Mouse (Mus musculus) kidney, embryonic 15.5 days (tissue): ENCODE data around the gene Slc25a26. TPM values are rescaled to one million over a fixed set of nuclear protein-coding genes. Genes with fewer than 3 reads are reported as not detected.

ENCODE experiments used
- ATAC-seq: fragments of 200-750 bp; cut with Nextera tagmentation; replicated peaks from 2 replicates; pipeline ENCODE4 v1.8.0; 2017; ENCODE audit warnings: moderate TSS enrichment; ENCODE audit not compliant: low FRiP score
- H3K27ac ChIP-seq: fragments of 300-500 bp; sonication (generic); 2 replicates; pipeline ENCODE4 v1.5.1; 2015; ENCODE audit warnings: mild to moderate bottlenecking, inconsistent platforms
- H3K27me3 ChIP-seq: fragments of 300-500 bp; sonication (generic); 2 replicates; pipeline ENCODE4 v1.6.1; 2015; ENCODE audit warnings: inconsistent platforms
- H3K36me3 ChIP-seq: fragments of 300-500 bp; sonication (generic); 2 replicates; pipeline ENCODE4 v1.6.1; 2015; ENCODE audit warnings: inconsistent platforms
- H3K4me1 ChIP-seq: fragments of 300-500 bp; sonication (generic); 2 replicates; pipeline ENCODE4 v1.6.1; 2015; ENCODE audit warnings: inconsistent platforms
- H3K4me2 ChIP-seq: fragments of 300-500 bp; sonication (generic); 2 replicates; pipeline ENCODE4 v1.6.1; 2015; ENCODE audit warnings: moderate library complexity, mild to moderate bottlenecking, inconsistent platforms
- H3K4me3 ChIP-seq: fragments of 300-500 bp; sonication (generic); replicated peaks from 2 replicates; pipeline ENCODE4 v1.5.1; 2015; ENCODE audit warnings: mild to moderate bottlenecking, inconsistent platforms
- H3K9ac ChIP-seq: fragments of 300-500 bp; sonication (generic); 2 replicates; pipeline ENCODE4 v1.6.1; 2015; ENCODE audit warnings: mild to moderate bottlenecking, inconsistent platforms
- H3K9me3 ChIP-seq: fragments of 300-500 bp; sonication (generic); replicated peaks from 2 replicates; pipeline ENCODE4 v1.6.1; 2016; ENCODE audit warnings: inconsistent platforms
- WGBS: fragments of 180-500 bp; shearing (Covaris S2); methylation state at CpG from one replicate; pipeline ENCODE4 v1.1.7; 2015; ENCODE audit warnings: mixed read lengths; 5-methylcytosine and 5-hydroxymethylcytosine counted together
- polyA plus RNA-seq: library from polyadenylated mRNA; unstranded; fragments of >200 nt; fragmentation: Nextera tagmentation; extraction: Ambion mirVana; gene quantifications from 2 replicates; pipeline ENCODE4 v1.2.1, GENCODE M21; 2015

The Slc25a26 gene
- polyA plus RNA-seq, 1 experiment from 2014 or later: 11.4 TPM

DNA sequence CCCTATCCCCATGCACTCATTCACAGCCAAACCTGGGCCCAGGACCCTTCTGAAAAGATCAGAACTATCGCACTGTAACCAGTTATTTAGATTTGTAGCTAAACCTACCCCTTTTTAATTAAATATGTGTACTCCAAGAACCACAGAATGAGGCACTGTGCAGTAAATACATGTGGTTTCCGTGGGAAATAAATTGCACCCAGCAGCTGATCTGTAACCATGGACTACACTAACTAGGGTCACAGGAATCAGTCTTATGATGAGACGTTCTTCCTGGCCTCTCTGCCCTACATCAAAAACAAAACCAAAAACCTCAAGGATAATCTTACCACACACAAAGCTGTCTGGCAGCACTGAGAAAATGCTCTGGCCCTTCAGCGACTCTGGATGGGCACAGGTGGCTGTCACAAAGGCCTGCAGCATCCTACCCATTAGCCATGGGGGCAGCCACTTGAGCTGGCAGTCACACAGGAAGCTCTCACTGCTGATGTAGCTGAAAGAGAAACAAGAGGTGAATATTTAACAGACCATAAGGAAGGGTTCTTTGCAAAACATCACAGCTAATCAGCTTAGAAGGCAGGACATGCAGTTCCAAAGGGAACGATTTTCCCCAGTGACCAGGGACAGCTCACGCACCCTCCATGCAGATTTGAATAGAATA is 113.2 kb downstream of the Slc25a26 start:
- Histone ChIP-seq H3K36me3 (peaks cover 84% of the 10 kb centered on the region), H3K9me3 (no peaks in the 10 kb centered on the region), H3K27me3 (no peaks in the 10 kb centered on the region), H3K9ac (no peak overlapping the region), H3K4me1 (peaks cover 23% of the 10 kb centered on the region), H3K4me2 (no peak overlapping the region), H3K27ac (peak overlapping the region; percentile 29; the same call in 1 of the 2 replicates), H3K4me3 (no peak overlapping the region)
- WGBS: 49% methylated on average over 6 of the region's 6 CpGs
- ATAC-seq: no peak

DNA sequence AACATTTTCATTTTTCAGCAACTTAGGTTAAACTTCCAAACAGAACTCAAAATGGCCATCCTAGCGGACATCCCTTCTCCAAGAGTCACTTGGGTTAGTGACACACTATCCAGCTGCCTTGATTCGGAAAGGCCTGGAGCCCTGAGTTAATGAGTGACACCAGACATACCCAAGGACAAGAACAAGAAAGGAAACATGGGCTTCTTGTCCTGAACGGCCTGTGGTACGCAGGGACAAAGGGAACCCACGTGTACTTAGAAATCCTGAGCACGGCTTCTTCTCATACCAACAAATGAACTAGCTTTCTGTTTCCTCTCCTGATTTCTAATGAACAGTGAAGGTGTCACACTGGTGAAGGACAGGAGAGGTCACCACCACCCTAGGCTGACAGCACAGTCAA is 114.2 kb downstream of the Slc25a26 start:
- no peaks in the 10 kb centered on the region for H3K27me3 ChIP-seq
- H3K4me1 ChIP-seq: peaks cover 31% of the 10 kb centered on the region
- WGBS: 86% methylated on average over 6 of the region's 6 CpGs
- no peak overlapping the region for H3K4me2 ChIP-seq
- H3K4me3 ChIP-seq: no peak overlapping the region
- peaks cover 85% of the 10 kb centered on the region for H3K36me3 ChIP-seq
- no peak overlapping the region for H3K9ac ChIP-seq
- no peaks in the 10 kb centered on the region for H3K9me3 ChIP-seq
- ATAC-seq: no peak
- H3K27ac ChIP-seq: no peak overlapping the region

- no peak overlapping the region for H3K4me2 ChIP-seq
- no peak overlapping the region for H3K4me3 ChIP-seq
- H3K9ac ChIP-seq: no peak overlapping the region
- no peak overlapping the region for H3K27ac ChIP-seq
- 66% methylated on average over 4 of the region's 4 CpGs for WGBS
- H3K36me3 ChIP-seq: peaks cover 85% of the 10 kb centered on the region
- no peaks in the 10 kb centered on the region for H3K9me3 ChIP-seq
- H3K27me3 ChIP-seq: no peaks in the 10 kb centered on the region
- no peak for ATAC-seq
- peaks cover 31% of the 10 kb centered on the region for H3K4me1 ChIP-seq
These were observed 115.8 kb downstream of the Slc25a26 start for GRCm38 (mm10) chr6:94615936-94616335.

DNA sequence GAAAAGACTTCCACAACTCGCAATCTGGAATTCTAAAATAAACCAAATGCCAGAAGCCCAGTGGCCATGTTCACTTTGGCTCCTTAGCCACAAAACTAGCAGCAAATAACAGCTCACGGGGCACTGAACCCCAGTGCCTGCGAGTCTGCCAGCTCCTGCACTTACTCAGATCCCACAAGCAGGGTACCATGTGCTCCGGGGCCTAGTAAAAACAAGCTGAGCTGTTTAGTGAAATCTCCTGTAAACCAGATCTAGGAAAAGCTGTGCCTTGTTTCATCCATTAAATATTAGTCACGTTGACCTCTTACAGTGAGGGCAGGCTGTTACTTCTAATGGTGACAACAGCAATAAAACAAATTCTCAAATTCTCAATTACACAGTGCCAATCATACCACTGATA is 118.5 kb downstream of the Slc25a26 start:
- WGBS: 62% methylated on average over 5 of the region's 5 CpGs

GRCm38 (mm10) chr6:94620287-94620686 is 120.2 kb downstream of the Slc25a26 start:
- no peak for ATAC-seq
- Histone ChIP-seq H3K4me1 (peaks cover 11% of the 10 kb centered on the region; the same call in 1 of the 2 replicates), H3K9me3 (no peaks in the 10 kb centered on the region), H3K27me3 (no peaks in the 10 kb centered on the region), H3K9ac (no peak overlapping the region), H3K27ac (no peak overlapping the region), H3K4me2 (no peak overlapping the region), H3K36me3 (peaks cover 90% of the 10 kb centered on the region), H3K4me3 (no peak overlapping the region)
- WGBS: 83% methylated on average over 6 of the region's 6 CpGs

More for the DNA sequence above, 118.5 kb downstream of the Slc25a26 start:
- H3K27me3 ChIP-seq: no peaks in the 10 kb centered on the region
- peaks cover 15% of the 10 kb centered on the region for H3K4me1 ChIP-seq
- no peak for ATAC-seq
- no peaks in the 10 kb centered on the region for H3K9me3 ChIP-seq
- H3K9ac ChIP-seq: no peak overlapping the region
- H3K27ac ChIP-seq: no peak overlapping the region
- H3K4me3 ChIP-seq: no peak overlapping the region
- H3K36me3 ChIP-seq: peaks cover 83% of the 10 kb centered on the region
- no peak overlapping the region for H3K4me2 ChIP-seq

GRCm38 (mm10) chr6:94620801-94621301 is 120.7 kb downstream of the Slc25a26 start:
- Histone ChIP-seq H3K36me3 (peaks cover 84% of the 10 kb centered on the region), H3K27ac (no peak overlapping the region), H3K9ac (no peak overlapping the region), H3K27me3 (no peaks in the 10 kb centered on the region), H3K9me3 (no peaks in the 10 kb centered on the region), H3K4me2 (no peak overlapping the region), H3K4me3 (no peak overlapping the region), H3K4me1 (peaks cover 16% of the 10 kb centered on the region)
- 75% methylated on average over 9 of the region's 9 CpGs for WGBS
- no peak for ATAC-seq

GRCm38 (mm10) chr6:94622983-94623382 is 122.9 kb downstream of the Slc25a26 start:
- Histone ChIP-seq H3K36me3 (peaks cover 66% of the 10 kb centered on the region), H3K9ac (no peak overlapping the region), H3K27me3 (no peaks in the 10 kb centered on the region), H3K9me3 (no peaks in the 10 kb centered on the region), H3K4me3 (no peak overlapping the region), H3K4me2 (no peak overlapping the region), H3K4me1 (peaks cover 29% of the 10 kb centered on the region), H3K27ac (no peak overlapping the region)
- no peak; the same call in 1 of the 2 replicates for ATAC-seq
- 80% methylated on average over 4 of the region's 4 CpGs for WGBS

- Histone ChIP-seq H3K9me3 (no peaks in the 10 kb centered on the region), H3K4me3 (no peak overlapping the region), H3K9ac (no peak overlapping the region), H3K27me3 (no peaks in the 10 kb centered on the region), H3K4me2 (no peak overlapping the region), H3K27ac (no peak overlapping the region), H3K4me1 (peaks cover 22% of the 10 kb centered on the region), H3K36me3 (peaks cover 51% of the 10 kb centered on the region)
- WGBS: 90% methylated on average over 5 of the region's 5 CpGs
- no peak for ATAC-seq
These were observed 124.4 kb downstream of the Slc25a26 start for GRCm38 (mm10) chr6:94624543-94624942.

DNA sequence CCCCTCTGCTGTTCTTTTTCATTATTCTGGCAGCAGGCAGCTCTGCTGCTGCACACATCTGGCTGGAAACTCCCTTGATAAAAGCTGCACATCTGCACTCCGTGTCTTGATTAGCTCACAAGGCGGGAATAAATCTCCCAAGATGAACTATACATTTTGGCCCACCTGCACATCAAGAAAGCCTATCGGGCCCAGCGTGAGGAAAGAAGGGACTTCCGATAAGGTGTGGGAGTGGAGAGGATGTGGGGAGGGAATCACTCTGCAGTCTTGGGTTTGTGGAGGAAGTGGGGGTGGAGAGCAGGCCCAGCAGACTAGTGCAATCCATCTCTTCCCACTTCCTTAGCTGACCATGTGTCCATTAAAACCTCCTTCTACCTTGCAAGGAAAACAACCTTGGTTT is 125.8 kb downstream of the Slc25a26 start:
- Histone ChIP-seq H3K36me3 (peaks cover 38% of the 10 kb centered on the region), H3K4me3 (no peak overlapping the region), H3K4me1 (peaks cover 27% of the 10 kb centered on the region), H3K4me2 (no peak overlapping the region), H3K27me3 (no peaks in the 10 kb centered on the region), H3K27ac (no peak overlapping the region), H3K9ac (no peak overlapping the region), H3K9me3 (no peaks in the 10 kb centered on the region)
- ATAC-seq: no peak
- WGBS: 32% methylated on average over 5 of the region's 5 CpGs

- Histone ChIP-seq H3K27ac (no peak overlapping the region), H3K9me3 (no peaks in the 10 kb centered on the region), H3K36me3 (peaks cover 30% of the 10 kb centered on the region), H3K4me1 (peaks cover 36% of the 10 kb centered on the region), H3K4me2 (no peak overlapping the region), H3K4me3 (no peak overlapping the region), H3K9ac (no peak overlapping the region), H3K27me3 (no peaks in the 10 kb centered on the region)
- no peak for ATAC-seq
- WGBS: 56% methylated on average over 2 of the region's 2 CpGs
These were observed 126.7 kb downstream of the Slc25a26 start for GRCm38 (mm10) chr6:94626807-94627206.

GRCm38 (mm10) chr6:94627714-94628595 is 127.8 kb downstream of the Slc25a26 start:
- Histone ChIP-seq H3K9me3 (no peaks in the 10 kb centered on the region), H3K27me3 (no peaks in the 10 kb centered on the region), H3K4me3 (no peak overlapping the region), H3K9ac (no peak overlapping the region), H3K36me3 (peaks cover 19% of the 10 kb centered on the region), H3K4me2 (no peak overlapping the region), H3K27ac (no peak overlapping the region), H3K4me1 (peaks cover 41% of the 10 kb centered on the region)
- 47% methylated on average over 15 of the region's 15 CpGs for WGBS
- ATAC-seq: no peak

DNA sequence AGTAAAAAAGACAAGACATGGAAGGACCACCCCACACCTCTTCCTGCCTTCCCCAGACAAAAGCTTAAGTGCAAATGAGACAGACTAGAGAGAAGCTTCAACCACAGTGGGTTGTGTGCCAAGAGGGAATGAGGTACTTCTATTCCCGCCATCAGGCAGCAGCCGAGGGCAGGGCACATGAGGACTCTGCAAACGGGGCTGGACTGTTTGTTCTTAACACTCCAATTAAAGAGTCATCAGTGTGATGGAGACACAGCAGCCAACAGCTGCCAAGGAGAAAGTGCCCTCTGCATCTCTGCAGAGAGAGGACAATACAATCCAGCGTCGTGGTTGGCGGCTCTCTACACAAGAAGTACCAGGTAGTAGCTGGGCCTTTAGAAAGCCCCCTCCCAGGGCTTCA is 128.7 kb downstream of the Slc25a26 start:
- no peaks in the 10 kb centered on the region for H3K27me3 ChIP-seq
- H3K4me1 ChIP-seq: peaks cover 41% of the 10 kb centered on the region
- peaks cover 17% of the 10 kb centered on the region for H3K36me3 ChIP-seq
- no peak for ATAC-seq
- no peak overlapping the region for H3K4me2 ChIP-seq
- no peak overlapping the region for H3K4me3 ChIP-seq
- H3K27ac ChIP-seq: no peak overlapping the region
- H3K9me3 ChIP-seq: no peaks in the 10 kb centered on the region
- no peak overlapping the region for H3K9ac ChIP-seq
- WGBS: 70% methylated on average over 6 of the region's 6 CpGs
